In the genomic region with DNA sequence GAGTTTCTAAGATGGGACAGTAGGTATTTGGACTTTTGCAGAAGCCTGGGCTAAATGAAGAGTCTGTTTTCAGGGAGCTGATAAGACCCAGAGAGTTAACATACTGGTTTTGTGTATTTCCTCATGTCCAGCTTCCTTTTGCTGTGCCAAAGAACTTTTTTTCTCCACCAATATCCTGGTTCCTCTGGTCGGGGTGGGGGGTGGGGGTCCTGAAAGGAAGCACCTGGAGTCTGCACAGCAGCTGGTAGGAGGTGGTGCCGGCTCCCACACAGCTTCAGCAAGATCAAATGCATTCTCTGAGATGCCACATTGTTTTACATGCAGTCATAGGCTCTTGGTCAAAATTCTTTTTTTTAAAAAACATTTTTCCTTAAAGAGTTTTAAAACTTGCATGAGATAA, we compare ENCODE assay signal across 16 mouse cellular contexts.
DNase-seq lines count a peak whose midpoint lies in the region; ATAC-seq and TF ChIP-seq lines count a peak whose summit lies in the region.
"Had no signal": no experiment of that assay in that cellular context is flagged by ENCODE, and none has a peak within 500 bp of the region (broad histone marks: within the 10 kb centered on the region; RNA-seq: fewer than 3 reads in every experiment).

No protein-coding gene starts in this region.

- H3K9ac ChIP-seq in intestine, embryonic 14.5 days (ENCODE audit: low read length) = no peak overlapping the region
- H3K9ac ChIP-seq in intestine, embryonic 15.5 days = no peak overlapping the region
- H3K9ac ChIP-seq in stomach, embryonic 14.5 days (replicated peaks; ENCODE audit: low read depth, low read length) = no peak overlapping the region
- no peak overlapping the region for H3K9ac ChIP-seq in stomach, postnatal 0 days (ENCODE audit: low read length)
- H3K9ac ChIP-seq: liver, embryonic 14.5 days had no signal

- no peaks in the 10 kb centered on the region for H3K9me3 ChIP-seq in intestine, embryonic 14.5 days (ENCODE audit: control insufficient read depth, low read length)
- no peaks in the 10 kb centered on the region for H3K9me3 ChIP-seq in intestine, embryonic 15.5 days
- H3K9me3 ChIP-seq in stomach, embryonic 14.5 days (ENCODE audit: control insufficient read depth, low read depth, low read length) = no peaks in the 10 kb centered on the region
- H3K9me3 ChIP-seq in stomach, postnatal 0 days (ENCODE audit: control insufficient read depth, low read length) = no peaks in the 10 kb centered on the region
- H3K9me3 ChIP-seq: hindbrain, embryonic 10.5 days had no signal

- peaks cover 20% of the 10 kb centered on the region for H3K4me1 ChIP-seq in intestine, embryonic 14.5 days (replicated peaks; ENCODE audit: control insufficient read depth, insufficient read depth, low read length)
- 0 out of 2 replicates have a peak, but pooled peaks cover 5% of the 10 kb centered on the region for H3K4me1 ChIP-seq in intestine, embryonic 15.5 days (replicated peaks)
- peaks cover 3% of the 10 kb centered on the region; the same call in 1 of the 2 replicates for H3K4me1 ChIP-seq in stomach, embryonic 14.5 days (ENCODE audit: control insufficient read depth, insufficient read depth, low read length)
- no peaks in the 10 kb centered on the region for H3K4me1 ChIP-seq in stomach, postnatal 0 days (replicated peaks; ENCODE audit: control insufficient read depth, insufficient read depth)

- no peak overlapping the region for H3K4me2 ChIP-seq in intestine, embryonic 14.5 days (ENCODE audit: low read length)
- no peak overlapping the region for H3K4me2 ChIP-seq in intestine, embryonic 15.5 days (replicated peaks)
- no peak overlapping the region for H3K4me2 ChIP-seq in stomach, embryonic 14.5 days (replicated peaks; ENCODE audit: low read depth, low read length)
- no peak overlapping the region for H3K4me2 ChIP-seq in stomach, postnatal 0 days (replicated peaks; ENCODE audit: low read depth)

- H3K4me3 ChIP-seq in intestine, embryonic 14.5 days (ENCODE audit: low read depth, low read length) = no peak overlapping the region
- H3K4me3 ChIP-seq in intestine, embryonic 15.5 days (replicated peaks) = no peak overlapping the region
- H3K4me3 ChIP-seq in stomach, embryonic 14.5 days (ENCODE audit: low read depth, low read length) = no peak overlapping the region
- H3K4me3 ChIP-seq in stomach, postnatal 0 days (ENCODE audit: low read depth, low read length) = no peak overlapping the region
- H3K4me3 ChIP-seq: erythroblast, embryonic 14.5 days; hindbrain, embryonic 10.5 days had no signal

- 8% methylated on average over 2 of the region's 2 CpGs for WGBS in intestine, embryonic 14.5 days
- 11% methylated on average over 2 of the region's 2 CpGs for WGBS in intestine, embryonic 15.5 days
- 17% methylated on average over 2 of the region's 2 CpGs for WGBS in stomach, embryonic 14.5 days
- 22% methylated on average over 2 of the region's 2 CpGs for WGBS in stomach, postnatal 0 days

- no peaks in the 10 kb centered on the region for H3K27me3 ChIP-seq in intestine, embryonic 14.5 days (replicated peaks; ENCODE audit: control insufficient read depth, insufficient read depth, low read length)
- no peaks in the 10 kb centered on the region for H3K27me3 ChIP-seq in intestine, embryonic 15.5 days (replicated peaks)
- H3K27me3 ChIP-seq in stomach, embryonic 14.5 days (ENCODE audit: control insufficient read depth, insufficient read depth, low read length) = no peaks in the 10 kb centered on the region
- H3K27me3 ChIP-seq in stomach, postnatal 0 days (ENCODE audit: control insufficient read depth, insufficient read depth, low read length) = no peaks in the 10 kb centered on the region

- TF ChIP-seq EP300 in stomach, postnatal 0 days (optimal IDR thresholded peaks at IDR 0.05) = no peak

- no peak for ATAC-seq in intestine, embryonic 14.5 days (replicated peaks; ENCODE audit: low FRiP score, low TSS enrichment, low read depth)
- no peak for ATAC-seq in intestine, embryonic 15.5 days
- ATAC-seq in stomach, embryonic 14.5 days (ENCODE audit: insufficient number of reproducible peaks, insufficient read depth, low FRiP score, low read depth) = no peak
- no peak for ATAC-seq in stomach, postnatal 0 days (ENCODE audit: low FRiP score, low TSS enrichment)
- ATAC-seq: CD4-positive, CD25-positive, alpha-beta regulatory T cell, adult 4 months; inflammation-experienced regulatory T-cells, adult 6 months had no signal

- H3K27ac ChIP-seq in intestine, embryonic 14.5 days (ENCODE audit: low read depth) = peak overlapping the region; percentile 47; the same call in 1 of the 2 replicates
- no peak overlapping the region for H3K27ac ChIP-seq in intestine, embryonic 15.5 days
- H3K27ac ChIP-seq in stomach, embryonic 14.5 days (ENCODE audit: low read length) = 0 out of 2 replicates have a peak overlapping the region, but pooled peaks have one; percentile 4
- H3K27ac ChIP-seq in stomach, postnatal 0 days (replicated peaks) = no peak overlapping the region
- H3K27ac ChIP-seq: hindbrain, embryonic 10.5 days; liver, embryonic 14.5 days had no signal

- DNase-seq in intestine, embryonic 14.5 days (ENCODE audit: low spot score) = no peak
- DNase-seq in stomach, postnatal 0 days (ENCODE audit: low spot score) = no peak
- peak; percentile 23 for DNase-seq in kidney, postnatal 10 days
- DNase-seq in thymus, postnatal 36 days = peak; percentile 11 to 60
- DNase-seq in embryo, embryonic 9.5 days (ENCODE audit: extremely low spot score) = no peak
- DNase-seq in ovary, postnatal 36 days (ENCODE audit: low spot score) = no peak
- DNase-seq: cerebellum, postnatal 36 days; gastrocnemius, postnatal 14 days; layer of hippocampus, adult 9-11 months had no signal

- TF ChIP-seq CTCF in stomach, postnatal 0 days (IDR thresholded peaks at IDR 0.05; ENCODE audit: low read depth) = no peak

- H3K36me3 ChIP-seq in intestine, embryonic 14.5 days (ENCODE audit: control insufficient read depth, insufficient read depth, low read length) = no peaks in the 10 kb centered on the region
- H3K36me3 ChIP-seq in intestine, embryonic 15.5 days = no peaks in the 10 kb centered on the region
- no peaks in the 10 kb centered on the region for H3K36me3 ChIP-seq in stomach, embryonic 14.5 days (ENCODE audit: control insufficient read depth, insufficient read depth, low read length)
- no peaks in the 10 kb centered on the region for H3K36me3 ChIP-seq in stomach, postnatal 0 days (ENCODE audit: control insufficient read depth, insufficient read depth, low read length)
- H3K36me3 ChIP-seq: hindbrain, embryonic 10.5 days had no signal

Comparison
In these comparisons a context has a peak if more than half of its experiments do, and no peak if none do; other contexts are left out.
1. H3K27ac ChIP-seq: peak in intestine, embryonic 14.5 days (single experiment) and stomach, embryonic 14.5 days (single experiment); none in intestine, embryonic 15.5 days (single experiment) and stomach, postnatal 0 days (single experiment).
2. DNase-seq: peak in kidney, postnatal 10 days (single experiment) and thymus, postnatal 36 days (2 of 2); none in intestine, embryonic 14.5 days (single experiment), stomach, postnatal 0 days (single experiment), embryo, embryonic 9.5 days (single experiment) and ovary, postnatal 36 days (single experiment).